Mouse (Mus musculus) left cerebral cortex, postnatal 14 days (tissue): Measurements from ENCODE around the gene Vsir. TPM values are rescaled to one million over a fixed set of nuclear protein-coding genes. Genes with fewer than 3 reads are reported as not detected.

Experiments used
- DNase-seq, 2 experiments: peaks; one replicate each; pipeline ENCODE4 v3.0.0; 2021 to 2022; ENCODE audit warnings: low spot score in 2 of 2, mixed read lengths in 1 of 2
- intact Hi-C: fragments of 180-260 bp; cut with DNase I; formaldehyde crosslinking; loops from one replicate; pipeline ENCODE4 v1.15.1; 2025
- total RNA-seq, 2 experiments: library from RNA; stranded (reverse); gene quantifications; 2 replicates each; pipeline ENCODE4 v1.2.3; 2021

Vsir gene
- total RNA-seq, 2 experiments from 2014 or later = 24.9 to 25.8 TPM

DNA sequence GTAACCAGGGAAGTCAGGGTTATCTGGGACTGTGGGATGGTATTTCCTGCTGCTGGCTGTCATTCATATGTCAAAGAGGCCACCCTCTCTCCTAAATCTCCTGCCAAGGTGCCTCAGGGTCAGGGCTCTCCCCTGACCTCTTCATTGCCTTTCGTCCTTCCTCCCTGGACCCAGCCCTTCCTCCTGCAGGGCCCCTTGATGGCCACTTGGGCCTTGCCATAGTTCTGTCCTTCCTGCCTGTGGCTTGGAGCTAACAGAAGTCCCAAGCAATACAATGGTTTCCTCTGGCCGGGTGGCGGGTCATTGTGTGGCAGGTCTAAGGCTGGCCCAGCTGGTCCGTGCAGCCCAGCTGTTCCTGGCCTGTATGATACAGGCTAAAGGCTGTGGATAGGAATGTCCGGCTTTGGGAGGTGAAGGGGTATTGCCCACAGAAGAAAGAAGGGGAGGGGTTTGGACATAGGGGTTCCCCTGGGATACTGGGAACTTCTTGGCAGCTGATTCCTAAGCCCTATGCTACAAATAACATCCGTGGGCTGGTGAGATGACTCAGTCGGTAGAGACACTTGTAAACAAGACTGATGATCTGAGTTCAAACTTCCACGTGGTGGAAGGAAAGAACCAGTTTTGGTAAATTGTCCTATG is 27.4 kb downstream of the Vsir start:
- DNase-seq = no peak
- intact Hi-C loops = no loop called here

DNA sequence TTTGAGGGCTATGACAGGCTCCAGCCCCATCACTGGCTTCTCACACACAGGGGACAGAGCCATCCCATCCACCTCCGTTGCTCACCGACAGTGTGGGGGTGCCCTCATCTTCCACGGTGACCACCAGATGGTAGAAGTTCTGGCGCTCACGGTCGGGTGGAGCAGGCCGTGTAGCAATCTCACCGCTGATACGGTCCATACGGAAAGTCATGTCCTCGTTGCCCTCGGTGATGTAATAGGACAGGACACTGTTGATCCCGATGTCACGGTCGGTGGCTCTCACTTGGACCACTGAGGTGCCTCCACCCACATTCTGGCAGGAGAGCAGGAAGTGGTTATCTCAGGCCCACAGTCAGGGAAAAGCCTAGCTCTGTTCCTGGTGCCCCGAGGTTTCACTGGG is 30.1 kb downstream of the Vsir start:
- intact Hi-C loops = no loop called here
- DNase-seq = no peak

- DNase-seq = no peak
- intact Hi-C loops = no loop called here
Observed at GRCm38 (mm10) chr10:60379419-60379957, 32.8 kb downstream of the Vsir start.

- intact Hi-C loops = no loop called here
- no peak for DNase-seq
Observed at GRCm38 (mm10) chr10:60380229-60380628, 33.6 kb downstream of the Vsir start.

DNA sequence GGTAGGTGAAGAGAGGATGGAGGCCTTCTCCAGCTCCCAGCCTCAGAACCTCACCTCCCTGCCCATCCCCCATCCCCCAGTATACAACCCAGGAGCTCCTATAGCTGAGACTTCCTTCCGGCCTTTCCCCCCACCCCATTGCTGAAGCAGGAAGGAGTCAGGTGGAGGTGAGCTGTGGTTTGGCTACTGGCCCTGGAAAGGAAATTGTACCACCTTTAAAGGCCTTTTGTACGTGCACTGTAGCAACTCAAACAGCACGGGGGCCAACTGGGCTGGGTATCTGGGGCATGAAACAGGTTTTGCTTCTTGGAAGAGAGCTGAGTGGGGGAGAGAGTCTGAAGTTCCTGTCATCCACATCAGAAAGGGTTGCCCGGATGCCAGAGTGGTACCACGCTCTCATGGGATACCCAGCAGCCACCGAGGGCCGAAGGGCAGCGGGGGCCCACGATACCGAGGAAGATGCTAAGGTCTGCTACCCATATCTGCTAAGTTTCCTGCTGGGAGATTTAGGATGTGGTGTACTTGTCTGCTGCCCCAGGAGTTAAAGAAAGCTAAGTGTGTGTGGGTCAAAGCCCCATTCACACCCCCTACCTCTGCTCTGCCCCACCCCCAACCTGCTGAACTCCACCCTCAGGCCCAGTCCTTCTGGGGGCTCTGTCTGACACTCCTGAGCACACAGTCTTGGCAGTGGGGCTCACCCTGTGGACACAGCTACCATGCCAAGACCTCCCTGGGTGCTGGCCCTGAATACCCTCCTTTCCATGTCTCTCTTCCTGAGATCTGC is 34.7 kb downstream of the Vsir start:
- DNase-seq = no peak
- intact Hi-C loops = no loop called here

DNA sequence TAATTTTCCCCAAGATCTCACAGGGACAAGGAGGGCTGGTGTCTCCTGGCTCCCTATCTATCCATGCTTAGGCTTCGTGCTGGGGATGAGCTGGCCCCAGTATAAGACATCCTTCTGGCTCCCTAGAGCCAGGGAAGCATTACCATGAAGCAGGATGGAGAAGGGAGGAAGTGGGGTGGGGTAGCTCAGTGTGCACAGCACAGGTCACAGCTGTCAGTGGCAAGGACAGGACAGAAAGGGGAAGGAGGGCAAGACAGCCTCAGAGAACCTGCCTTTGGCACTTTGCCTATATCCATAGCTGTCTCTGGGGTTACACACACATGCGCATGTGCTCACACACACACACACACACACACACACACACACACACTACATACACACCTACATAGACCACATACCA is 41.7 kb downstream of the Vsir start:
- no peak for DNase-seq
- intact Hi-C loops = no loop called here

DNA sequence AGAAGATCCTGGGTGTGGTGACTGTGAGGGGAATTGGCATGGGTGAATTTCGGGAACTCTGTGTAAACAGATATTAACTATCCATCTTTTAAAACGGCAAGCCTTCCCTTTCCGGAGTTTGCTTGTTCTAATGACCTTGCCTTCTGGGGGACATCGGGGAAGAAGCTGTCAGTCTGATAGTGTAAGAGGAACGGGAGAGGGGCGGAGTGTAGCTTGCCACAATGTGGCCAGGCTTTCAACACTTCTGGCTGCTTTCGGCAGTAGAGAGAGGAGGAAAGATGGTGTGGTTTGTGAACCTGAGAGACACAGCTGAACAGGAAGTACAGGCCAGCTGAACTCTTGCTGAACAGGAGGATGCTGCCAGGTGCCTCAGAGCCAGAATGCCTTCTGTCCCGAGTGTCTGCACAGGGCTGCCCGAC is 42.8 kb downstream of the Vsir start:
- DNase-seq = no peak

DNA sequence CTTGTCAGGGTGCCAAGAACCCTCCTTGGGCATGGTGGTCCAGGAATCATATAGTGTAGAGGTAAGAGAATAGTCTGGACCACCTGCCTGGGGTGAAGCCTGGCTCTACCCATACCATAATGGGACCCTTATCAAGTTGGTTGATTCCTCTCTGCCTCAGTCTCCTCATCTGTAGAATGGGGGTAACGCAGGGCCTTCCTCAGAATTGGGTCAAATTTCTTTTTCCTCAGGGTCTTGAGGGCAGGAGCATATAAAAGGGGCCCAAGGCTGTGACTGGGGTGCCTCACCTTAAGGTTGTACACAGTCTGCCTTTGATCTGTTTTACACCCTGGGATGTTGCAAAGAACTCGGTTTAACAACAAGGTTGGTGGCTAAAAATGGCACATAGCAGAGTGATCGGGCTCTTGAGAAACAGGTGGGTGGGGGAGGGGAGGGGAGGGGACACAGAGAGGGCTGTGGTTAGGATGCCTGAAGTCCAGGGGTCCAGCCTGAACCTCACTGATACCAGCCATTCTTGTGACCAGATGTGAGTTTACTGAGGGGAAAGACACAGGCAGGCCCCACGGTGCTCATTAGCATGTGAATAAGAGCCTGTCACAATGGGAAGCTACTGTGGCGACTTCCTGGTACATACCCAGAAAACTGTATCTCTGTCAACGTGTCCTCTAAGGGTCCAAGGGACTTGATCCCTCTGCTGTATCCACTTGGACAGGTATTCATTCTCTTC is 43.7 kb downstream of the Vsir start:
- intact Hi-C loops = no loop called here
- DNase-seq = no peak

More for the DNA sequence above, 42.8 kb downstream of the Vsir start:
- intact Hi-C loops = no loop called here

- no peak for DNase-seq
- intact Hi-C loops = no loop called here
Observed at GRCm38 (mm10) chr10:60390904-60391420, 44.3 kb downstream of the Vsir start.

GRCm38 (mm10) chr10:60391661-60392060 is 45.0 kb downstream of the Vsir start:
- intact Hi-C loops = no loop called here
- no peak for DNase-seq

DNA sequence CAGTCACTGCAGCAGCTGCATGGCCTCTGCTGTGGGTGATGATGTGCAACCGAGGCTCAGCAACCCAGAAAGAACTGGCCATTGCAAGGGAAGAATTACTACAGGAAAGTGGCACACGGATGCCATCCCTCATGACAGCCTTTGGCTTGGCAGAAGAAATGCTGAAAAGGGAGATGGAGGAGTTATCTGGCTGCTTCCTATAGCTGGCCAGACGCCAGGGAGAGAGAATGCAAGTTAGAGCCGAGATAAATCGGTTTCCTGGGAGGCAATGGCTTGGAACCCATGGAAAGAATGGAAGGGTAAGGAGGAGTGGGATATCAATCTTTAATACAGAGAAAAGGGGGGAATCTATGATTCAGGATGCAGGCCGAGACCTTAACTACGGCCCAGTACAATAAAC is 48.3 kb downstream of the Vsir start:
- peak in 1 of 2 experiments; percentile 46 for DNase-seq
- intact Hi-C loops = loop anchor here (5.0 kb wide), 1 partner anchor 48 kb away; the partner anchor contains the start of gene Vsir

DNA sequence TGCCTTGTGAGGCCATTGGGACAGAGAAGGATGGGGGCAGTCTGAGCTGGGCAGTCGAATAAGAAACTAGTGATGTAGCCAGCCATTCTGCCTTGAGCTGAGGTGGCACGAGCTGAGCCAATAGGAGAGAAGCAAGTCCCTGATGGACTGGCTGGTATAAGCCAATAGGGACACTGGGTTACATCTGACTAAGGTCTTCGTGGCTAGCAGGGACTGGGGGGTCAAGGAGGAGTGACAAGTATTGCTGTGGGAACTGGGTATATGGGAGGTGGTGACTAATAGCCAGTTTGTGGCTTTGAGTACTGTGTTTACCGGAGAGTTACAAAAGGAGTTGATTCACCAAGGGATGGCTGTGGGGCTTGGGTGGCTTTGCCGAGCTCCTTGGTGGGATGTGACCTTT is 49.0 kb downstream of the Vsir start:
- intact Hi-C loops = loop anchor here (5.0 kb wide), 1 partner anchor 48 kb away; the partner anchor contains the start of gene Vsir
- no peak for DNase-seq

DNA sequence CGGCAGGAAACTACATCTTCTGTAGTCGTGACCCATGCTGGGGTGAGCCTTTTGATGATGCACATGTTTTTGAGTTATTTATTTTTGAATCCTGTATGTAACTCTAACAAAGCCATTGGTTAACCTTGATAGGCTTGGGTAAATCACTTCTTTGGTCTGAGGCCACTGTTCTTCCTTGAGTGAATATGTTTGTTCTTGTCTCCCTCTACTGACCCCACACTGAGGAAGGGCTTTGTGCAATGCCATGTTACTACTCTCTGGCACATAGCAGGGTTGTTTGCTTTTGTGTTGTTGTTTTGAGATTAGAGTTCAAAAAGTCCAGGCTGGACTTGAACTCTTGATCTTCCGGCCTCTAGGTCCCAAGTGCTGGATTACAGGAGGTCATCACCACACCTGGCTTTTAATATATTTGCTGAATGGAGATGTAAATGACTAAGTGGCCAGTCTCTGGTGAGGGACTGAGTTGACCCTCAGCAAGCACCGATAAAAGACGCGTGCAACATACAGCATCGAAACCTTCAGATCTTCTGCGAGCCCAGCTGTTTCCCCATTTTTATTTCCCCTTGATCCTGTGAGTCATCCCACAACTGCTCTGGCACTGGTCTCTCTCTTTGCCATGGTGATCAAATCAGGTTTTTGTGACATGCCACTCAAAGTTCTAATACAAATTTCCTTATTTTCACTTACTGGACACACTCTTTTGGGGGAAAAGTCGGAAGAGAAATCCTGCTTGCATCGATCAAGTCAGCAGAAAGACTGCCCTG is 51.6 kb downstream of the Vsir start:
- no peak for DNase-seq
- intact Hi-C loops = loop anchor here (5.0 kb wide), 1 partner anchor 51 kb away; the partner anchor contains the start of gene Vsir

DNA sequence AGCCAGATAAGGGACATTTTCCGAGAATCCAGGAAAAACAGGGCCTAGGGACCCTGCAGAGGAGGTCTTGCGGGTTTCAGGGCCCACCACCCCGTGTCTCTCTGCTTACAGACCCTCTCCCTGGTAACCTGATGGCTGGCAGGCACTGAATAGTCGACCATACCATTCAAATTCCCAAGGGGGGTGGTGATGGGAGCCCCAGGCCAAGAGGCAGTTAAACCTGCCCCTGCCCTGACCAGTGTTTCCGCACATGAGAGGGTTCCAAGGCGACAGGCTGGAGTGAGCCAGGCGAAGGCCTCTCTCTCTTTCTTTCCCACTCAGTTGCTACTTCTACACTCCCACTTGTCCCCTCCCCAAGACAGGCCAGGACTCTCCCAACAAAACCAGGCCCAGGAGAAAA is 52.8 kb downstream of the Vsir start, which contains the start of gene Gm17455:
Gene Gm17455 (plus strand): TSS at position 278 of the 400 bp plus-strand sequence.
- no peak for DNase-seq
- intact Hi-C loops = loop anchor here (5.0 kb wide), 1 partner anchor 52 kb away; the partner anchor contains the start of gene Vsir

DNA sequence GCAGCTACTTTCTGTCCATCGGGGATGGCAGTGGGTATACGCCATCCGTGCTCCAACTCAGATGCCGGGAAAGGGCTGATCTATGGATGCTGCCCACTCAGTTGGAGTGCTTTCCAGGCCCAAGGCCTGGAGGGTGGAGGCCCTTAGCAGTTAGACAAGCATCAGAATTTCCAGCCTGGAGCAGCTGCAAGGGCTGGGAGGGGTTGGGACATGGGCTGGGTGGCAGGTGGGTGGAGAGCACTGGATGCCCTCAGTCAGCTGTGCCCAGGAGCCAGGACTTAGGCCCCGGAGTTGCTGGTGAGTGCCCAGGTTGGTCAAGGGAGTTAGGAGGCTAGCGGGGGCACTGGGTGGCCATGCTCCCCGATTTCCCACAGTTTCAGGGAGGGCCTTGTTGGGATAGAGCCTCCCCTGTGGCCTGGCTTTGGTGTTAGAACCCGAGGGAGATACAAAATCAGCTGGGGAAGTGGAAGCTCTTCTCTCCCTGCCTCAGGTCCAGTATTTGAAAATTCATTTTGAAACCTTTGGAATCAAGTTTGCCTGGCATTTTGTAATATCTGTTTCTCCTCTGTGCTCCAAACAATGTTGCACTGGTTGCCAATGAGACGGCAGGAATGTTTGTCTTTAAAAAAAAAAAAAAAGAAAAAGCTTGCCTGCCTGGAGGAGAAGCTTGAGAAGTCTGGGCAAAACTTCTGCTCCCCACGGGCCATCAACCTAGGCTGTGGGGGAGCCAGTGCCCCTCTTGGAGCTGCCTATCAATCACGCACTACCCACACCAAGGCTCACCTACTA is 54.0 kb downstream of the Vsir start:
- intact Hi-C loops = no loop called here
- DNase-seq = no peak

- peak; percentile 54 to 64 for DNase-seq
- intact Hi-C loops = no loop called here
Observed at GRCm38 (mm10) chr10:60405460-60406177, 59.0 kb downstream of the Vsir start.

- intact Hi-C loops = no loop called here
- peak; percentile 55 to 77 for DNase-seq
Observed at GRCm38 (mm10) chr10:60407831-60408230, 61.2 kb downstream of the Vsir start.
